Mouse (Mus musculus) G1E (cell line): ENCODE results near the gene Gng2.

Experiments used
- CTCF ChIP-seq: IDR thresholded peaks from 2 replicates; pipeline ENCODE4 v1.5.1; 2012; ENCODE audit warnings: low read depth, low read length, inconsistent platforms, mixed read lengths
- GATA1 ChIP-seq: IDR thresholded peaks from 2 replicates; pipeline ENCODE4 v1.6.1; 2012; ENCODE audit warnings: borderline replicate concordance, low read length, inconsistent platforms, mixed read lengths

DNA sequence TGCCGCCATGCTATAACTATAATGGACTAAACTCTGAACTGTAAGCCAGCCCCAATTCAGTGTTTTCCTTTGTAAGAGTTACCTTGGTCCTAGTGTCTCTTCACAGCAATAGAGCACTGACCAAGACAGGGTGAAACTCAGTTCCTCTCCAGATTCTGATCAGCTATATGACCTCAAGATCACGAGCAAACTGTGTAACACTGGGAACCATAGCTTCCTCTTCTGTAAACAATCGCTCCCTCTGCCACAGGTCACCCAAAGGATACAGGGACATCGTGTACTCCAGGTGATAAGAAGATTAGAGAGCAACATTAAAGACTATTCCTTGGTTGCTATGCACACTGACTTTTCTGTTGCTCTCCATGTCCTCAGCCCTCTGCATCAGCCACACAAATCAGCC, 26.6 kb downstream of the Gng2 start:
- TF ChIP-seq CTCF (no peak), GATA1 (no peak)
